Mouse (Mus musculus) adrenal gland, adult 2 months (tissue): ENCODE measurements around the gene Ptprm. TPM values are rescaled to one million over a fixed set of nuclear protein-coding genes. Genes with fewer than 3 reads are reported as not detected.

Source experiments
- DNase-seq: peaks from one replicate; pipeline ENCODE4 v3.0.0; 2021
- polyA plus RNA-seq: library from polyadenylated mRNA; depleted of rRNA; stranded (reverse); fragments of >200 nt; gene quantifications from 2 replicates; pipeline ENCODE4 v1.2.3, GENCODE M21; 2012
- total RNA-seq, 2 experiments: library from RNA; stranded (reverse); gene quantifications; 2 replicates each; pipeline ENCODE4 v1.2.3; 2021

The Ptprm gene
- total and polyA plus RNA-seq, 3 experiments: 8.6 to 33.3 (median 27.8) TPM

DNA sequence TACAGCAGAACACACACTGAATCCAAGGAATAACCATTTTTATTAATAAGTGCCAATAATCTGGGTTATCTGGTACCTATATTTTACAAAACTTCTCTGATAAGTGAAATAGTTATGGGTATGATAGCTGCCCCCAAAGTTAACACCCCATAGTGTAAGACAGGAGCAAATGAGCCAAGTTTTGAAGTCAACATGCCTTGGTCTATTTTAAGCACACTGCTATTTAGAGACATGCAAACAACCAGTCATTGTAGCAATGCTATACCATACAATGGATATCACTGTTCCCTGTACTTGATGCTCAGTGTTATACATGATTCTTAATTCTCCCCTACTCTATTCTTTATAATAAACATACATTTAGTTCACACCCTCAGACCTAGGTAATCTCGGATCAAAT lies 366.2 kb downstream of the Ptprm start:
- DNase-seq: no peak

DNA sequence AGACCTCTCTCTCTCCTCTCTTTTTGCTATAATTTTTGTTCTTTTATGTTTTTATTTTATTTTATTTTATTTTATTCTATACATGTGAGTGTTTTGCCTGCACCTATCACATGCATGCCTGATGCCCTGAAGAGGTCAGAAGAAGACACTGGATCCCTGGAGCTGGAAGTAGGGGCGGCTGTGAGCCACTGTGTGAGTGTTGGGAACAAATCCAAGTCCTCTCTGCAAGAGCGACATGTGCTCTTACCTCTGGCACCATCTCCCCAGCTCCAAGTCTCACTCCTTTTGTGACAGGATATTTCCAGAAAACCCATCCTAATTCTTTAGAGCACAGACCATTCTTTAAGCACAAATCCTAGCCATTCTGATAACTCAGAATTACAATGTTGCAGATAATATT lies 372.6 kb downstream of the Ptprm start:
- DNase-seq: no peak

DNA sequence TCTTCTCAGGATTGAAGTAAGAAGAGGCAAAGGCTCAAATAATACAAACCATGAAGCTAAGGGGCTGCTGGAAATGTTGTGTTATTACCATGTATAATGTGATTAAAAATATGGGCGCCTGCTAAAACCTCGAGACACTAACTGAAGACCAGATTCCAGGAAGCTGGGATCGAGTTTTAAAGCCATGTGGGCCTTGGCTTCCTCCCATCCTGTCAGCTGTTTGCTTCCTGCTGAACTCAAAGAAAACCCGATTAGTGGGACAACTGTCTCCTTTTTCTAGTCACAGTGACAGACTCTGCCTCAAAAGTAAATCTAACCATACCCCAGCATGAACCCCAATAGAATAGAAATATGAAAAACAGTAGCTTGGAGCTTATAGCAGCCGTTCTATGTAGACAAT lies 374.3 kb downstream of the Ptprm start:
- no peak for DNase-seq

DNA sequence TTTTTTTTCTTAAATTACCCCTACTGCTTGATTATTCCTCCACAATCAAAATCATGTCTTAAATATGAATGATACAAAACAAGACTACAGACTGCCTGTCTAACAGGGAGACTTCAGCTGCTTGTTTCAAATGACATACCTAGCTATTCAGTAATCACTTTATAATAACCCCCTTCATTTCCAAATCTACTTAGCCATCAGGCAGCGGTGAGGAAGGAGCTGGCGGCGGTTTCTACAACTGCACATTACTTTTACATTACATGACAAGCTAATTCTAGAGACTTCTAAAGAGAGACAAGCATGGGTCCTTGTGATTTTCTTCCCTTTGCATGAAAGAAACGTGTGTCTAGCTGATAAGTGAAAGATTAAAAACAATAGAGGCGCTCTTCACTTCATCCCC lies 377.8 kb downstream of the Ptprm start:
- no peak for DNase-seq

DNA sequence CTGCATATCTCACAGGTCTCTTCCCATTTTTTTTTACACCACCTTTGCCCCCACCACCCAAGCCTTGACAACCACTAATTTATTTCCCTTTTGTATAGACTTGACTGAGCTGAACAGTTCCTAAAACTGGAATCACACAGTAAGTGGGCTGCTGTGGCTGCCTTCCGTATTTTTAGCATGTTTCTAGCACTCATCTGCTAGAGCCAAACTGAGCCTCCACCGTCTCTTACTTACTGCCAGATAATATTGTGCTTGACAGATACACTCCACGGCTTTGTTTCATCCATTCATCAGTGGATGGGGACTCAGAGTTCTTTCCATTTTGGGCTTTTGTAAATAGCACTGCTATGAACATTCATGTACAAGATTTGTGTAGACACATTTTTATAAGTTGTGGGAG lies 381.3 kb downstream of the Ptprm start:
- no peak for DNase-seq

DNA sequence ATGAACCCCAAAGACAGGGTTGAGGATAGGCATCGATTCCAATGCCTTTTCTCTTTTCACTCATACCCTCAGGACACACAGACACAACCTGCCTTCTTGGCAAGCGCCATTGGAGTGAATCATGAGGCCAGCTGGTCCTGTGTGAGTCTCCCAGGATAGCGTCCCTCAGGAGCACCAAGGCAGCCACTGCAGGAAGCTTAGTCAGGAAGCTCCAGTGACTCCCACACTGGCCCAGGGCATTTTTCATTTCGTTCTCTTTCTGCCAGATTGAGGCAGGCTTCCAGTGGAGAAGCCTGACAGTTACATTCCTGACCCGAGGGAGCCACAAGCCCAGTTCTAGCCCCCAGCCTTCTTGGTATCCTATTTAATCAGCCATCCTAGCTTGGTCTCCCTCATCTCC lies 393.3 kb downstream of the Ptprm start:
- peak; percentile 65 for DNase-seq

DNA sequence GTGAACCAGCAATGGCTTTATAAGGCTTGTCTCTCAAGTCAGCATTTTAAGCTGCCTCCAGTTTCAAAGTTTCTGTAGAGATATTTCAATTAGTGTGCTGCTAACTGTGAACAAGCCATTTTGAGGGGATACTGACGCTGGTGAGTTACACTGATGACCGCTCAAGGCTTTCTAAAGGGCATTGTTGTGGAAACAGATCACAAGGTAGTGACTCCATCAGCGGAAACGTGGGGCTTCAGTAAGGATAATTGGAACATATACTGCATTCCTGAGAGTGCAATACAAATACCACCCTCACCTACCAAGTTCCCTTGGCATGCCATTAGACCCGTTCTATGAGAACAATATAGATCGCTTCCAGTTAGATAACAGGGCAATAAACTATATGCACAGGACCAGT lies 393.7 kb downstream of the Ptprm start:
- no peak for DNase-seq

DNA sequence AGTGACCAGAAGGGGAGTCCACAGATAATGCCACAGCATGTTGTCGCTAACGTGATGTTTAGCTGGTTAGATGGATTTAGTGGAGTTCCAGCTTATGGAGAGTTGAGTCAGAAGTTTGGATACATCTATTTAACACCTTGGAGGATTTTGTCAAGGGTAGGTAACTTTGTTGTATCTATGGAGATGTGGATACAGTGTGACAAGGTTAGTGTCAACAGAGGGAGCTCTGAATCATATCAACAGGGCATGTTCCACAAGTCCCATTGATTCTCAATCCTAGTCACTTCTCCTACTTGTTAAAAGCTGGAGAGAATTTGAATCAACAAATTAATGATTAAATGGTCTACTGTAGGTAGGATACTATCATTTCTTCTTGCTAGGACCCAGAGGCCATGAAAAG lies 394.4 kb downstream of the Ptprm start:
- no peak for DNase-seq

DNA sequence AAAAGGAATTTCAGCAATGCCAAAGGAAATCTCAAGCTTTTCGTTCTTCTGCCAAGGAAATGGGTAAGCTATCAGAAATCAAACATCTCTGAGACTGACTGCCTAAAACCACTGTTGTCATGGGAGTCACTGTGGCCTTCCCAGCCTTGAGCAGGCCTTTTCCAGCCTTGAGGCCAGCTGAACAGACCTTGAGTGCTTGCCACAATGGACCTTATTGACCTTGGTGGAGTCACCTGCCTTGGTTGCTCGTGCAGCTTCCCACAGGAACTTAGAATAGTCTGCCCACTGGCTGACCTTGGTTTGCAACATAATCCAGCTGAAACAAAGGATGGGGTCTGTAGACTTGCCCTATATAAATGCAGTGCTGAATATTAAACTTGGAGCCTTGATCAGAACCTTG lies 395.5 kb downstream of the Ptprm start:
- DNase-seq: peak; percentile 73

DNA sequence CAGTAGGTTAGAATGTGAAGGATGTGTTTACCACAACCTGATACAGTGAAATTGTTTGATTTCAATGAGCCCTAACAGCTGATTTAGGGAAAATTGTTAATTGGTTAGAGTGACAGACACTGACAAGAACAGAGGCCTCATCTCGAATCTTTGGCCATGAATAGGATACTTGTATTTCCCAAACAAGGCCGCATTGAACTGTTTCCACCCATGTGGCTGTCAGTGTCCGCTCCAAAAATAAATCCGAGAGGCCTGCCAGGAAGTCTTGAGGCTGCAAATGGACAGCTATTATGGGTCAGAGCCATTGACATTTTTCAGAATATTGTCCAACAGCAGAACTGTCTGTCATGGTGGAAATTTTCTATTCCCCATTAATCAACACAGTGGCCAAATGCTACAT lies 409.8 kb downstream of the Ptprm start:
- DNase-seq: no peak

DNA sequence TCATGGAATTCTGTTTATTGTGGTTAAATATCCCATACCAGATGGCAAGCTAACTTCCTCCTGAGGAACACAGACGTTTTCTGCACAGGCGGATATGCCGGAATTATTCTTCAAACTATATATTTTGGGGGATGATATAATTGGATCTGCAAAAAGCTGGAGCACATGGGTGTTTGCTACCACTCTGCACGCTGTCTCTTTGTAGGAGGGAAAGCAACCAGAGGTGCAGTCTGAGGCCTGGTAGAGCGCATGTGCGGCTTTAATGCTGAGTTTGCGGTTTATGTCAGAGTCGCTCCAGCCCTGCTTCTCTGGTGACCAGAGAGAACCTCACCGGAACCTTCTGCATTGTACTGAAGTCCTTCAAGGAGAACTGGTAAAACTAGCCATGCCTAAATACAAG lies 410.7 kb downstream of the Ptprm start:
- DNase-seq: no peak

DNA sequence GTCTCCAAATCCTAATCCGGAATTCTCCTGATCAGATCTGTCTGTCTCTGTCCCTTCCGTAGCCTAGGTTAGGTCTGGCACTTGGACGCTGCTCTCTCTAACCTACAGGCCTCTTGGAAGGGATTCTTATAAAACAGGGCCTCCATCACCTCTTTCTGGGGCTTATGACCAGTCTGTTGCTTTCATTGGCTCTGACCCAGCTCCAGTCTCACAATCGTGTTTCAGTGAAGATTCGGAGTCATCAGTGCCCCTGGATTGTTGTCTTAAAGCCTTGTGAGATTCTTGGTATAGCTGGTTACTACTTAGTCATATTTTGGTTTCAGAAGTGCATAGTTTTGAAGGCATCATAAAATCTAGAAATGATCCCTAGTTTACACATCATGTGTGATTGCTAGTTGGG lies 428.6 kb downstream of the Ptprm start:
- DNase-seq: no peak

DNA sequence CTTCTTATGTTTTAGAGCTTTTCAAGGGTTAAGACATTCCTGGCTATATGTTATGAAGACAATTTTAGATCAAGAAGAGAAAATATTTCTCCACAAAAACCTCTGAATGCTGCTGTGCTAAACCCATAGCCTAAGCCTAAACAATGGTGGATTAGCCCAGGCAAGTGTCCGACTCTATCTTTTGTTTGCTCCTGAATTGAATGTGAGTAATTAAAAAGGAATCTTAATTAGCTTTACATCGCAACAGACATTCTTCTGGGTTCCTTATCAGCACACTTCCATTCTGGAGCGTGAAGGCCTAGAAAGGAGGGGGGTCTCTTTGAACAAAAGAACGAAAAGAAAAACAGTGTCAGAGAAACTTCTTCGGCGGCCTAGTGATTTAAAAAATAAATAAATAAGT lies 439.6 kb downstream of the Ptprm start:
- DNase-seq: no peak

DNA sequence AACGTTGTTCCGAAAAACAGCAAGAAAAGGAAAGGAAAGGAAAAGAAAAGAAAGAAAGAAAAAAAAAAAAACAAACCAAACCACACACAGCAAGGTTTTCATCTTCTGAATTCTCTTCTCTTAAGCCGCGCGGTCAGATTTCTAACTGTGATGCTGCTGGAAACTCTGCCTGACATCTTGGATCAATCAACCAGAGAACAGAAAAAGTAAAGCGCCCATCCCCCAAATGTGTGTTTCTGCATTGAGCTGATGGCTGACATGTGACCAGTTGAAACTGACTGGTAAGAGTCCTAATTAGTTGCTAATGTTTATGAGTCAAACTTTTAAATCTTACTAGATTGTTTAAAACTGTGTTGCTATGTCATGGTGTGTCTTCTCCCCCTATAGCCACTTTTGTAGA lies 441.7 kb downstream of the Ptprm start:
- DNase-seq: no peak

DNA sequence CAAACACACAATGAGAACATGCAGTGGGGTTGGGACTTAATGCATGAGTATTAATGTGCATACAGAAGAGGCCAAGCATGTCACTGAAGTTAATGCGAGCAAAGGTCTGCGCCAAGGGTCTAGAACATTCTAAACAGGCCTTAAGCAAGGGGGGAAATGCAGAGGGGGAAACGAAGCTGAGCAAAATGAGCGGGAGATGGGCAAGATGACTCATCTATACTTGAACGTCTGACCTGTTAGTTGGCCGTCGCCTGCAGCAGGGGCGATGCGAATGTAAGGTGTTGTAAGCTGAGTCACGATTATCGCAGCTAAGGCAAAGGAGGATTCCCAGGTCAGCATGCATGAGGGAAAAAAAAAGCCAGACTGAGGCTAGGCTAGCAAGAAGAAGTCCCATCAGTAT lies 442.1 kb downstream of the Ptprm start:
- DNase-seq: no peak

DNA sequence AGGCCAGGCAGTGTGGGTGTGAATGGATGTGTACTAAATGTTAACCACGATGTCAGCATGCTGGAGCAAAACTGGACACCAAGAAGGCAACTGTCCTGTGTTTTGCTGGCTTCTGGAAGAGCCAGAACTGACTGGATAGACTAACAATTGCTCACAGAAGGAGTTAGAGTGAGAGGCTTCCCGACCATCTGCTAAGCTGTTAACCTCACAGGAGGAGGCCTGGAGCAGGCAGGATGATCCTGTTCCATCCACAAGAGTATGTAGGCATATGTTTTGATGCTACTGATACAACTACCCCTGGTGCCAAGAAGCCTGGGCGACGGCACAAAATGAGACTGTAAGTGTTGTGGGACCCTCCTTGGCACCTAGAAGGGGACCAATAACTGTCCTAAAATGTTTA lies 444.4 kb downstream of the Ptprm start:
- no peak for DNase-seq

DNA sequence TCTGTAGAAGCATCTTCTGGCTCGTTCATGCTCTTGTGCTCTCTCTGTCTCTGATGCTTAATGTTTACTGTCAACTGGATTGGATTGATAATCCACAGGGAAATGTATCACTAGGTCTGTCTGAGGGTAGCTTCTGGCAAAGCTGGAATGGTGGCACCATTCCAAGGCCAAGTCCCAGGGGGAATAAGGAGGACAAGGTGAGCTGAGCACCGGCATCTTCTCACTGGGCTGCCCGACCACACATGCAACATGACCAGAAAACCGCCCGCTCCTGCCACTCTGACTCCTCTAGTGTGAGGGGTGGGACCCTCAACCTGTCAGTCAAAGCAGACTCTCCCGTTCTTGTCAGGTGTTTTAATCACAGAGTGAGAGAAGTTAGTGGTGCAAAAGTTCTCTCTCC lies 445.3 kb downstream of the Ptprm start:
- DNase-seq: peak; percentile 6

DNA sequence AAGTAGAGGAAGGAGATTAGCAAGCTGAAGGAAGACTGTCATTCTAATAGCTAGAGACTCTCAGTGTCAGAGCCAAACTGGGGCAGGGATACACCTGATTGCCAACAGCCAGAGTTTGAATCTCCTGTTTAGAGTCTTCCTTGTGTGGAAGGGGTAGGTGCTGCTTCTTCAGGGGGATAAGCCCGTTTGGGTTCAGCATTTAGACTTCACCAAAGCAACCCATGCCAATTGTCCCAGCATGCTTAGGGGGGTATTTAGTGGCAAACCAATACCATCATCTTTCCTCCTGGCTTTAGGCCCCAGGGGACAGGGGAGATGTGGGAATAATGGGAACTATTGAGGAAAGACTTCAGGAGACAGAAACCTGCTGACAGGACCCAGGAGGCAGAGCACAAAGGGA lies 460.1 kb downstream of the Ptprm start:
- no peak for DNase-seq

DNA sequence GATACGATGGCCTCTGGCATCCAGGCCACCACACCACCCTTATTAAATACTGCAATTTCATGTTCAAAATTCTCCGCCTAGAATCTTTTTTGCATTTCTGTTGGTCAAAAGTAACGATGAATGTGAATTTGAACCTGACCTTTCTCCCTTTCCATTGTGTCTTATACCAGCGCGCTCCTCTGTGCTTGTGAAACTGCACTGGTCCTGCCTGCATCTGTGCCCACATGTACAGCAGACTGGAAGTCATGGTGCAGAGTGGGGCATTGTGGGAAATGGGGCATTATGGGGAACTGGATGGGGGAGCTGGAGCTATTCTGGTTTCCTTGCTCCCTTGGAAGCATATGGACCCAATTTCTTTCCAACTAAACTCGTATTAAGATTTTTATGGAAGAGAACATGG lies 462.3 kb downstream of the Ptprm start:
- DNase-seq: no peak

DNA sequence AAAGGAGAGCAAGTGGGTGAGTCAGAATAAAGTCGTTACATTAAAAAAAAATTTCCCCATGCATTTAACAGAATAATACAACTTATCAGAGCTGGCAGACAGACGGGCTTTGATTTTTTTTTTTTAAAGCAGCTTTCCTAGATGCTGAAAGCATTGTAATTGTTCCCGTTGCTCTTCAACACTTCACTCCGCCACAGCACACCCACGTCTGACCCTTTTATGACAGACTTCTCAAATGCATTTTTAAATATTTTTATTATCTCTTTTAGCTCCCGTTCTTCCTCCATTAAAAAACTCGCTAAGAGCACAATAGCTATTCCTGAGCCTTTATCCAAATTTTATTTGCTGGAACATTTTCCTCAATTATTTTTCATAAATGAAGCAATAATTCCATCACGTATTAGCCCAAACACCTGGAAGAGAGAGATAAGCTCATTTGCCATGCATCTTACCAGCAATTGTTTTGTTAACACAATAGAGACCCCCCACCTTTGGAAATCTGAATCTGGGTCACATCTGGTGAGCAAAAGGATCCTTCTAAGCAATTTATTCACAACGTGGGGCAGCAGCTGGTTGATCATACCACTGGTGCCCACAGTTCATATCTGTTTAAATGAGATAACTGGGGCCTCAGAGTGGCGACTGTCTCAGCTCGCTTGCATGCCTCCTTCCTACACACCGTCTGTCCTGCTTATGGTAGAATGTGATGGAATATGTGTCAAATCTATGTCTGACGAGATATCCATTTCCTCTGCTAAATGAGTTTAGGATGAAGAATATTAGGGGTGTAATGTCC lies 463.0 kb downstream of the Ptprm start:
- no peak for DNase-seq

DNA sequence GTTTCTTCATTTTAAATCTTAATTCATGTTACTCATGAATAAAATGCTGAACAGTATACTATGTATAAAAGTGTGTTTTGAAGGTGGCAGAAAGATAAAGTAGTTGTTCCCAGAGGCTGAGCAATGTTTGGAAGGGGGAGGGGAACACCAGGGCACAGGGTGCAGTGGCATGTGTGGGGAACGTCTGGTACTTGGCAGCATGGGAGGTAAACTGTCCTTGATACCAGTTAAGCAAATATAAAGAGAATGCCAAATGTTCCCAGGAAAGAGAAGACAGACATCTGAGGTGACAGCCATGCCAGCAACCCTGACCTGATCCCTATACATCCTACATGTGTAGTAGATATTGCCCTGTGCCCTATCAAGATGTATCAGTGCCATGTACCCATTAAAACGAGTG lies 472.0 kb downstream of the Ptprm start:
- peak; percentile 28 for DNase-seq

DNA sequence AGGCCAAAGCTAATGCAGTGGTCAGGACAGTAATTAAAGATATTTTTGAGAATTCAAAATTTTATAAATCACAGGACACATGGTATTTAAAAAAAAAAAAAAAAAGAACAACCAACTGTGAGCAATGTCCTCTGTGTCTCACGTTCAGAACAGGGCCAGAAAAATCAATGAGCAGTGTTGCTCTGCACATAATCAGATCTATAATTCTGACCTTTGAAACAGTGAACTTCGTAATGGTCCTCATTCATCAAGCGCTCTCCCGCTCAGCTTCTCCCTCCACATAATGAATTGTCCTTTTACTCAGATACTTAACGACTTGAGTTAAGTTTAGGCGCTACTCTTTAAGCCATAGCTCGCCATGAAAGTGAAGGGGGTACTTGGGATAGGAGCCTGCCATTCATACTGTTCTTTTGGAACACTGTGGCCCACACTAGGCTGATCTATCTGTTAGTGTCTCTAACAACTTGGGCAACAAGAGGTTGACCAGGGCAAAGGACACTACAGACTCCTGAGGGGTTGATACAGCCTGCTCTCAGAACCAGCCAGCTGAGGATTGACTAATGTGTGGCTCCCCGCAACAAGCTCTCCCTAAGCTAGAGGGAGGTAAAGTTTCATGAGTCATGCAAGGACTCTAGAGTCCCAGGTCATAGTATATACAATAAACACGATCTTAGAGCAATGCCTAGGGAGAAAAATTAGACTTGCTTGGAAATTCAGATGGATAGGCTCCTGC lies 473.1 kb downstream of the Ptprm start:
- peak; percentile 8 for DNase-seq

DNA sequence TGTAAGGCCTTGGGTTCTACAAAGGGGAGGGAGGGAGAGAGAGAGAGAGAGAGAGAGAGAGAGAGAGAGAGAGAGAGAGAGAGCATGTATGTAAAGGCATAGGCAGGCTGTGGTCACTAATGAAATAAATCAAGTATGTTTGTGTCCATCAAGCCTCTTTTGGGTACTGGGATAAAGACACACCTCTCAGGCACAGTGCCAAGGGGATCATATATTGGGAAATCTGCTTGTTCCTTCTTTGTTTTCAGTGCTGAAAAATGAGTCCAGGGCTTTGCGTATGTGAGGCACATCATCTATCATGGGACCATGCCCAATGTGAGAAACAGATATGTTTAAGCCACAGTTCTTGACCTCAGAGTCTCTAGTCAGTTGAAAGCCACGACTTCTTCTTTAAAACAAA lies 475.1 kb downstream of the Ptprm start:
- DNase-seq: no peak

DNA sequence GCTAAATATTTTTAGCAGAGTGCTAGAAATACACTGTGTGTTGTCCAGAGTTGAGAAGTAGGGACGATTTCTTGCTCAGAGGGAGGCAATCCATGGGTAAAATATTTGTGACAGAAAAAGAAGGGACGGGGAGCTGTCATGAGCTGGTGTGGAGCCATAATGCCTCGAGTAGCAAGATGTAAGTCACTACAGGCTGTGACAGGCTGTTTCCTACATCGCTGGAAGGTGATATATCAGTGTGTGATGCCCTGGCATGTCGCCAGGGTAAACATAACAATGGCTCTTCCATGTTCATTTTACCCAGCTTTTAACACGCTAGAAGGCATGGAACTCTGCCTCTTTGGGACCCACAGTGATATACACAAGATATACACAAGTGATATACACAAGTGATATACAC lies 476.7 kb downstream of the Ptprm start:
- DNase-seq: no peak
